Mouse (Mus musculus) c-Kit-positive CD71-positive TER-119-positive erythroid progenitor cells, embryonic 14.5 days (primary cell): Measurements from ENCODE around the gene Gm17019.
"Not testable (repeated sequence)": the region's sequence is repeated elsewhere in the genome, so short reads cannot be mapped to it uniquely, and the experiment has no call there.

Experiments
- DNase-seq: peaks from one replicate; pipeline ENCODE4 v3.0.0-alpha.2; 2013; ENCODE audit warnings: low spot score

Gene Gm17019

GRCm38 (mm10) chr5:14996670-14997249, 36.0 kb downstream of the Gm17019 start:
- DNase-seq = not testable (repeated sequence)

DNA sequence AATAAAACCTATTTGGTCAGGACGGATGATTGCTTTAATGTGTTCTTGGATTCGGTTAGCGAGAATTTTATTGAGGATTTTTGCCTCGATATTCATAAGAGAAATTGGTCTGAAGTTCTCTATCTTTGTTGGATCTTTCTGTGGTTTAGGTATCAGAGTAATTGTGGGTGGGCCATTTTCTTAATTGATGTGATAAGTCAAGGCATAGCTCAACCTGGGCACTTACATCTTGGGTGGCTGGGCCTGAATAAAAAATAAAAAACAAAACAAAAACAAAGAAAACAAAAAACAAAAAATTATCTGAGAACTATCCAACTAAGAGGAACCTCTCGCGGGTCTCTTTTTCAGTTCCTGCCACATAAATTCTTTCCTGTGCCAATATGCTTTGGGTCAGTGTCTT, 38.7 kb downstream of the Gm17019 start:
- not testable (repeated sequence) for DNase-seq

DNA sequence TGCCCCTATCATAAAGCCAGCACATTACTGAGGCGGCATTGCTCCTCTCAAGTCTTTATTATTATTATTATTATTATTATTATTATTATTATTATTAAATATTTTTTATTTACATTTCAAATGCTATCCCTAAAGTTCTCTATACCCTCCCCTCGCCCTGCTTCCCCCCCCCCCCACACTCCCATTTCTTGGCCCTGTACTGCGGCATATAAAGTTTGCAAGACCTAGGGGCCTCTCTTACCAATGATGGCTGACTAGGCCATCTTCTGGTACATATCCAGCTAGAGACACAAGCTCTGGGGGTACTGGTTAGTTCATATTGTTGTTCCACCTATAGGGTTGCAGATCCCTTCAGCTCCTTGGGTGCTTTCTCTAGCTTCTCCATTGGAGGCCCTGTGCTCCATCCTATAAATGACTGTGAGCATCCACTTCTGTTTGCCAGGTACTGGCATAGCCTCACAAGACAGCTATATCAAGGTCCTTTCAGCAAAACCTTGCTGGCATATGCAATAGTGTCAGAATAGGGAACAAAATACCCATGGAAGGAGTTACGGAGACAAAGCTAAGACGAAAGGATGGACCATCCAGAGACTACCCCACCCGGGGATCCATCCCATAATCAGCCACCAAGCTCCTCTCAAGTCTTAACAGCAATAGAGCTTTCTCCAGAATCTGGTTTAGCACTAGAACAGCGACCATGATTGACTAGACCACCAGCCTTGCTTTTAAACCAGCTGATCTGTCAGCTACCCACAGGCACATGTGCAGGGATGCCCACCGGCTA, 42.2 kb downstream of the Gm17019 start:
- DNase-seq = not testable (repeated sequence)

DNA sequence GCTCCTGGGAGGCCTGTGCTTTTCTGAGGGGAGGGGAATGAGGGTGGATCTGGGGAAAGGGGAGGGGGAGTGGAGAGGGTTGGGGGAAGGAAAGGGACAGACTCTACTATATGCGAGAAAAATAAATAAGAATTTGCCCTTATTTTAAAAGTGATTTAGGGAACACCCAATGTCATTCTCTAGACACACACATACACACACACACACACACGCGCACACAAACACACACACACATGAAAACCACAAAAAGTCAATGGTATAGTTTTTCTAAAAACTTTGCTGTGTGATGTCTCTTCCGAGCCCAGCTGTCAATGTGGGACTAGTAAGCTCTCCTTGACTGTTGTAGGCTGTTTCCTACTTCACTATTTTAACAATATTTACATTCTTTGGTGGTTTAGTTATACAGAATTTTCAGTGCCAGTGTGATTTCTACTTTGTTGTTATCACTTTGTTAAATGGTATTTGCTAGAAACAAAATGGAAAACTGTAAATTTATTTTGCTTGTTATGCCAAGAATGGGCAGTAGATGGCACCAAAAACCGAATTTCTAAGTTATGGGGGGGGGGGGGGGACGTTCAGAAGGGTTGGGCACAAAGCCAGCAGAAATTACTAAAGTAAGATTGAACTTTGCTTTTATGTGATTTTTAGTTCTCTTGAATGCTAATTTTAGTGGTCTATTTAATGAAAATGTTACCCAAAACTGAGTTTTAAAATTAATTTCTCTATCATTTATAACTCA, 46.0 kb downstream of the Gm17019 start:
- DNase-seq = not testable (repeated sequence)
